Mouse (Mus musculus): ENCODE data around the gene Gltp.

- TF ChIP-seq CTCF (IDR thresholded peaks at IDR 0.05) = no peak
- no peak for TF ChIP-seq EP300 (IDR thresholded peaks at IDR 0.05; ENCODE audit: insufficient read depth, low read depth, low read length)
- no peak for TF ChIP-seq POLR2A (IDR thresholded peaks at IDR 0.05; ENCODE audit: insufficient read depth, low read depth, low read length)
Observed at GRCm38 (mm10) chr5:114688703-114689102, 2.1 kb downstream of the Gltp start.

Data from heart, adult 2 months (tissue).